Mouse (Mus musculus) hindbrain, embryonic 13.5 days (tissue): ENCODE measurements around the gene Rho. TPM values are rescaled to one million over a fixed set of nuclear protein-coding genes. Genes with fewer than 3 reads are reported as not detected.

ENCODE experiments used
- ATAC-seq: fragments of 200-750 bp; cut with Nextera tagmentation; 2 replicates; pipeline ENCODE4 v1.8.0; 2017; ENCODE audit warnings: moderate TSS enrichment; ENCODE audit not compliant: low FRiP score
- H3K27ac ChIP-seq: fragments of 300-500 bp; sonication (generic); 2 replicates; pipeline ENCODE4 v1.5.1; 2015; ENCODE audit warnings: inconsistent platforms, mild to moderate bottlenecking, moderate library complexity
- H3K27me3 ChIP-seq: fragments of 300-500 bp; sonication (generic); 2 replicates; pipeline ENCODE4 v1.6.1; 2015; ENCODE audit warnings: mild to moderate bottlenecking, inconsistent platforms
- H3K36me3 ChIP-seq: fragments of 300-500 bp; sonication (generic); 2 replicates; pipeline ENCODE4 v1.6.1; 2015; ENCODE audit warnings: mild to moderate bottlenecking, inconsistent platforms
- H3K4me1 ChIP-seq: fragments of 300-500 bp; sonication (generic); replicated peaks from 2 replicates; pipeline ENCODE4 v1.6.1; 2015; ENCODE audit warnings: inconsistent platforms
- H3K4me2 ChIP-seq: fragments of 300-500 bp; sonication (generic); 2 replicates; pipeline ENCODE4 v1.6.1; 2015; ENCODE audit warnings: inconsistent platforms, mild to moderate bottlenecking, moderate library complexity
- H3K4me3 ChIP-seq: fragments of 300-500 bp; sonication (generic); 2 replicates; pipeline ENCODE4 v1.5.1; 2015; ENCODE audit warnings: mild to moderate bottlenecking, inconsistent platforms
- H3K9ac ChIP-seq: fragments of 300-500 bp; sonication (generic); 2 replicates; pipeline ENCODE4 v1.6.1; 2015; ENCODE audit warnings: mild to moderate bottlenecking, inconsistent platforms
- H3K9me3 ChIP-seq: fragments of 300-500 bp; sonication (generic); 2 replicates; pipeline ENCODE4 v1.6.1; 2016; ENCODE audit warnings: inconsistent platforms
- WGBS: fragments of 180-500 bp; shearing (Covaris S2); methylation state at CpG from one replicate; pipeline ENCODE4 v1.1.7; 2015; 5-methylcytosine and 5-hydroxymethylcytosine counted together
- polyA plus RNA-seq: library from polyadenylated mRNA; unstranded; fragments of >200 nt; fragmentation: Nextera tagmentation; extraction: Ambion mirVana; gene quantifications from 2 replicates; pipeline ENCODE4 v1.2.1, GENCODE M21; 2015

Gene Rho
- polyA plus RNA-seq, 1 experiment from 2014 or later, result 0.21 TPM

- Histone ChIP-seq H3K27ac (no peak overlapping the region), H3K4me3 (no peak overlapping the region), H3K27me3 (no peaks in the 10 kb centered on the region), H3K4me2 (no peak overlapping the region), H3K9ac (no peak overlapping the region), H3K9me3 (no peaks in the 10 kb centered on the region), H3K4me1 (peaks cover 16% of the 10 kb centered on the region), H3K36me3 (no peaks in the 10 kb centered on the region)
- 82% methylated on average over 9 of the region's 9 CpGs for WGBS
- no peak for ATAC-seq
Observed at GRCm38 (mm10) chr6:115943498-115944427, 12.2 kb downstream of the Rho start.

GRCm38 (mm10) chr6:115944638-115945037 is 13.1 kb downstream of the Rho start, which contains the start of gene H1foo:
H1foo (plus strand) TSS chr6:115944938.
- WGBS, result 87% methylated on average over 5 of the region's 5 CpGs
- Histone ChIP-seq H3K4me3 (no peak within 1 kb of the TSS), H3K4me1 (peaks cover 16% of the 10 kb centered on the region), H3K36me3 (no peaks in the 10 kb centered on the region), H3K9ac (no peak within 1 kb of the TSS), H3K4me2 (no peak within 1 kb of the TSS), H3K9me3 (no peaks in the 10 kb centered on the region), H3K27me3 (no peaks in the 10 kb centered on the region), H3K27ac (no peak within 1 kb of the TSS)
- ATAC-seq, result no peak

GRCm38 (mm10) chr6:115945633-115946032 is 14.1 kb downstream of the Rho start:
- Histone ChIP-seq H3K27me3 (no peaks in the 10 kb centered on the region), H3K27ac (no peak overlapping the region), H3K9ac (no peak overlapping the region), H3K36me3 (no peaks in the 10 kb centered on the region), H3K4me2 (no peak overlapping the region), H3K4me3 (no peak overlapping the region), H3K4me1 (peaks cover 16% of the 10 kb centered on the region), H3K9me3 (no peaks in the 10 kb centered on the region)
- no peak for ATAC-seq
- WGBS, result 87% methylated on average over 8 of the region's 8 CpGs

- WGBS, result 50% methylated on average over 6 of the region's 6 CpGs
- ATAC-seq, result no peak
Observed at GRCm38 (mm10) chr6:115946389-115946788, 14.8 kb downstream of the Rho start.

GRCm38 (mm10) chr6:115954506-115955074 is 23.0 kb downstream of the Rho start:
- no peaks in the 10 kb centered on the region for H3K36me3 ChIP-seq
- H3K4me3 ChIP-seq, result no peak overlapping the region
- 0 out of 2 replicates have a peak, but pooled peaks cover 3% of the 10 kb centered on the region for H3K9me3 ChIP-seq
- H3K27me3 ChIP-seq, result no peaks in the 10 kb centered on the region
- ATAC-seq, result no peak
- WGBS, result 68% methylated on average over 9 of the region's 9 CpGs
- H3K4me2 ChIP-seq, result no peak overlapping the region
- H3K9ac ChIP-seq, result no peak overlapping the region
- H3K4me1 ChIP-seq, result peaks cover 30% of the 10 kb centered on the region
- H3K27ac ChIP-seq, result no peak overlapping the region

More at GRCm38 (mm10) chr6:115946389-115946788, 14.8 kb downstream of the Rho start:
- no peaks in the 10 kb centered on the region for H3K9me3 ChIP-seq
- peak overlapping the region; percentile 44; the same call in 1 of the 2 replicates for H3K27ac ChIP-seq
- H3K4me2 ChIP-seq, result no peak overlapping the region
- no peaks in the 10 kb centered on the region for H3K27me3 ChIP-seq
- H3K4me1 ChIP-seq, result peaks cover 11% of the 10 kb centered on the region
- H3K4me3 ChIP-seq, result no peak overlapping the region
- no peaks in the 10 kb centered on the region for H3K36me3 ChIP-seq
- H3K9ac ChIP-seq, result no peak overlapping the region

- H3K9ac ChIP-seq, result no peak overlapping the region
- no peaks in the 10 kb centered on the region for H3K36me3 ChIP-seq
- 0 out of 2 replicates have a peak, but pooled peaks cover 3% of the 10 kb centered on the region for H3K9me3 ChIP-seq
- no peaks in the 10 kb centered on the region for H3K27me3 ChIP-seq
- peaks cover 30% of the 10 kb centered on the region for H3K4me1 ChIP-seq
- 95% methylated on average over 4 of the region's 4 CpGs for WGBS
- no peak overlapping the region for H3K27ac ChIP-seq
- no peak overlapping the region for H3K4me3 ChIP-seq
- ATAC-seq, result no peak
- H3K4me2 ChIP-seq, result no peak overlapping the region
Observed at GRCm38 (mm10) chr6:115955169-115955568, 23.6 kb downstream of the Rho start.

GRCm38 (mm10) chr6:115955664-115956063 is 24.1 kb downstream of the Rho start:
- WGBS, result 85% methylated on average over 11 of the region's 11 CpGs
- Histone ChIP-seq H3K4me1 (peaks cover 30% of the 10 kb centered on the region), H3K36me3 (no peaks in the 10 kb centered on the region), H3K9ac (no peak overlapping the region), H3K27me3 (no peaks in the 10 kb centered on the region), H3K4me3 (no peak overlapping the region), H3K4me2 (no peak overlapping the region), H3K9me3 (0 out of 2 replicates have a peak, but pooled peaks cover 3% of the 10 kb centered on the region), H3K27ac (no peak overlapping the region)
- ATAC-seq, result no peak

GRCm38 (mm10) chr6:115956418-115956921 is 24.9 kb downstream of the Rho start:
- ATAC-seq, result no peak
- no peak overlapping the region for H3K27ac ChIP-seq
- no peaks in the 10 kb centered on the region for H3K36me3 ChIP-seq
- H3K9me3 ChIP-seq, result 0 out of 2 replicates have a peak, but pooled peaks cover 2% of the 10 kb centered on the region
- no peak overlapping the region for H3K4me2 ChIP-seq
- H3K27me3 ChIP-seq, result no peaks in the 10 kb centered on the region
- WGBS, result 86% methylated on average over 13 of the region's 13 CpGs
- H3K4me3 ChIP-seq, result no peak overlapping the region
- H3K9ac ChIP-seq, result no peak overlapping the region
- H3K4me1 ChIP-seq, result peaks cover 30% of the 10 kb centered on the region

GRCm38 (mm10) chr6:115956922-115957601 is 25.5 kb downstream of the Rho start:
- Histone ChIP-seq H3K9me3 (no peaks in the 10 kb centered on the region), H3K4me3 (no peak overlapping the region), H3K9ac (peak overlapping the region; percentile 13; the same call in 1 of the 2 replicates), H3K36me3 (no peaks in the 10 kb centered on the region), H3K27me3 (no peaks in the 10 kb centered on the region), H3K27ac (peak overlapping the region; percentile 18; the same call in 1 of the 2 replicates), H3K4me1 (peaks cover 30% of the 10 kb centered on the region), H3K4me2 (no peak overlapping the region)
- no peak for ATAC-seq
- 33% methylated on average over 16 of the region's 16 CpGs for WGBS

- H3K27me3 ChIP-seq, result no peaks in the 10 kb centered on the region
- 42% methylated on average over 6 of the region's 6 CpGs for WGBS
- H3K4me2 ChIP-seq, result no peak overlapping the region
- no peaks in the 10 kb centered on the region for H3K36me3 ChIP-seq
- no peak overlapping the region; the same call in 1 of the 2 replicates for H3K27ac ChIP-seq
- H3K9ac ChIP-seq, result 0 out of 2 replicates have a peak overlapping the region, but pooled peaks have one; percentile 13
- ATAC-seq, result no peak
- H3K4me3 ChIP-seq, result no peak overlapping the region
- H3K9me3 ChIP-seq, result no peaks in the 10 kb centered on the region
- H3K4me1 ChIP-seq, result peaks cover 30% of the 10 kb centered on the region
Observed at GRCm38 (mm10) chr6:115957681-115958080, 26.1 kb downstream of the Rho start.

GRCm38 (mm10) chr6:115958445-115958844 is 26.9 kb downstream of the Rho start:
- Histone ChIP-seq H3K36me3 (no peaks in the 10 kb centered on the region), H3K27me3 (no peaks in the 10 kb centered on the region), H3K4me1 (peaks cover 28% of the 10 kb centered on the region), H3K9ac (no peak overlapping the region), H3K4me3 (no peak overlapping the region), H3K27ac (no peak overlapping the region), H3K4me2 (no peak overlapping the region), H3K9me3 (no peaks in the 10 kb centered on the region)
- ATAC-seq, result no peak
- 95% methylated on average over 9 of the region's 9 CpGs for WGBS
